Mouse (Mus musculus): ENCODE measurements around the gene Hpse2. TPM values are rescaled to one million over a fixed set of nuclear protein-coding genes. Genes with fewer than 3 reads are reported as not detected.
A peak's percentile ranks its signal among the peaks of the same experiment; 100 is the strongest.

Hpse2 gene
- polyA plus RNA-seq, 1 experiment from 2014 or later: 0.05 TPM

GRCm38 (mm10) chr19:42756671-42757070 is 631.5 kb downstream of the Hpse2 start:
- Histone ChIP-seq H3K36me3 (ENCODE audit: control insufficient read depth, insufficient read depth, low read length) (no peaks in the 10 kb centered on the region), H3K27ac (ENCODE audit: low read depth, low read length) (no peak overlapping the region), H3K9ac (ENCODE audit: low read depth, low read length) (no peak overlapping the region), H3K4me3 (ENCODE audit: low read depth, low read length) (no peak overlapping the region), H3K4me2 (no peak overlapping the region), H3K4me1 (replicated peaks; ENCODE audit: control insufficient read depth, insufficient read depth, low read length) (peaks cover 19% of the 10 kb centered on the region), H3K27me3 (replicated peaks; ENCODE audit: control insufficient read depth, insufficient read depth, low read length) (no peaks in the 10 kb centered on the region), H3K9me3 (ENCODE audit: control insufficient read depth, low read length) (no peaks in the 10 kb centered on the region)
- WGBS: 63% methylated on average over 6 of the region's 6 CpGs
- ATAC-seq (replicated peaks; ENCODE audit: low FRiP score): no peak
- no peak for DNase-seq (ENCODE audit: low spot score)

GRCm38 (mm10) chr19:42755148-42755870 is 632.8 kb downstream of the Hpse2 start:
- WGBS: 70% methylated on average over 15 of the region's 15 CpGs
- no peak for ATAC-seq (replicated peaks; ENCODE audit: low FRiP score)
- no peak overlapping the region for H3K4me2 ChIP-seq
- H3K27me3 ChIP-seq (replicated peaks; ENCODE audit: control insufficient read depth, insufficient read depth, low read length): no peaks in the 10 kb centered on the region
- H3K9ac ChIP-seq (ENCODE audit: low read depth, low read length): no peak overlapping the region
- H3K27ac ChIP-seq (ENCODE audit: low read depth, low read length): no peak overlapping the region
- no peaks in the 10 kb centered on the region for H3K36me3 ChIP-seq (ENCODE audit: control insufficient read depth, insufficient read depth, low read length)
- H3K4me1 ChIP-seq (replicated peaks; ENCODE audit: control insufficient read depth, insufficient read depth, low read length): peaks cover 20% of the 10 kb centered on the region
- no peak for DNase-seq (ENCODE audit: low spot score)
- H3K9me3 ChIP-seq (ENCODE audit: control insufficient read depth, low read length): no peaks in the 10 kb centered on the region
- H3K4me3 ChIP-seq (ENCODE audit: low read depth, low read length): no peak overlapping the region

GRCm38 (mm10) chr19:42753141-42753917 is 634.8 kb downstream of the Hpse2 start:
- H3K4me2 ChIP-seq: peak overlapping the region; percentile 90
- H3K4me3 ChIP-seq (ENCODE audit: low read depth, low read length): no peak overlapping the region
- H3K27ac ChIP-seq (ENCODE audit: low read depth, low read length): peak overlapping the region; percentile 84
- 25% methylated on average over 11 of the region's 11 CpGs for WGBS
- H3K9me3 ChIP-seq (ENCODE audit: control insufficient read depth, low read length): no peaks in the 10 kb centered on the region
- H3K36me3 ChIP-seq (ENCODE audit: control insufficient read depth, insufficient read depth, low read length): no peaks in the 10 kb centered on the region
- H3K27me3 ChIP-seq (replicated peaks; ENCODE audit: control insufficient read depth, insufficient read depth, low read length): no peaks in the 10 kb centered on the region
- peaks cover 26% of the 10 kb centered on the region for H3K4me1 ChIP-seq (replicated peaks; ENCODE audit: control insufficient read depth, insufficient read depth, low read length)
- H3K9ac ChIP-seq (ENCODE audit: low read depth, low read length): no peak overlapping the region
- ATAC-seq (replicated peaks; ENCODE audit: low FRiP score) (peak; percentile 47), DNase-seq (ENCODE audit: low spot score) (no peak)

- no peaks in the 10 kb centered on the region for H3K27me3 ChIP-seq (replicated peaks; ENCODE audit: control insufficient read depth, insufficient read depth, low read length)
- WGBS: 6% methylated on average over 22 of the region's 22 CpGs
- H3K9ac ChIP-seq (ENCODE audit: low read depth, low read length): peak within 1 kb of the TSS; percentile 69
- H3K4me3 ChIP-seq (ENCODE audit: low read depth, low read length): peak within 1 kb of the TSS; percentile 49
- H3K27ac ChIP-seq (ENCODE audit: low read depth, low read length): peak within 1 kb of the TSS; percentile 84
- peak within 1 kb of the TSS; percentile 90 for H3K4me2 ChIP-seq
- H3K9me3 ChIP-seq (ENCODE audit: control insufficient read depth, low read length): no peaks in the 10 kb centered on the region
- DNase-seq (ENCODE audit: low spot score): peak; percentile 84
- peak; percentile 90 for ATAC-seq (replicated peaks; ENCODE audit: low FRiP score)
- H3K4me1 ChIP-seq (replicated peaks; ENCODE audit: control insufficient read depth, insufficient read depth, low read length): peaks cover 26% of the 10 kb centered on the region
- H3K36me3 ChIP-seq (ENCODE audit: control insufficient read depth, insufficient read depth, low read length): no peaks in the 10 kb centered on the region
Observed at GRCm38 (mm10) chr19:42752363-42752931, 635.7 kb downstream of the Hpse2 start, which contains the start of gene Pyroxd2. Gene Pyroxd2 (minus strand): TSS chr19:42752775.

GRCm38 (mm10) chr19:42750196-42750595 is 638.0 kb downstream of the Hpse2 start:
- Histone ChIP-seq H3K4me2 (no peak overlapping the region), H3K27me3 (replicated peaks; ENCODE audit: control insufficient read depth, insufficient read depth, low read length) (no peaks in the 10 kb centered on the region), H3K27ac (ENCODE audit: low read depth, low read length) (no peak overlapping the region), H3K9me3 (ENCODE audit: control insufficient read depth, low read length) (no peaks in the 10 kb centered on the region), H3K4me1 (replicated peaks; ENCODE audit: control insufficient read depth, insufficient read depth, low read length) (peaks cover 33% of the 10 kb centered on the region), H3K36me3 (ENCODE audit: control insufficient read depth, insufficient read depth, low read length) (no peaks in the 10 kb centered on the region), H3K9ac (ENCODE audit: low read depth, low read length) (no peak overlapping the region), H3K4me3 (ENCODE audit: low read depth, low read length) (no peak overlapping the region)
- DNase-seq (ENCODE audit: low spot score) (no peak), ATAC-seq (replicated peaks; ENCODE audit: low FRiP score) (no peak)
- WGBS: 62% methylated on average over 11 of the region's 11 CpGs

- ATAC-seq (replicated peaks; ENCODE audit: low FRiP score) (no peak), DNase-seq (ENCODE audit: low spot score) (no peak)
- 88% methylated on average over 8 of the region's 8 CpGs for WGBS
- H3K4me3 ChIP-seq (ENCODE audit: low read depth, low read length): no peak overlapping the region
- no peaks in the 10 kb centered on the region for H3K36me3 ChIP-seq (ENCODE audit: control insufficient read depth, insufficient read depth, low read length)
- no peak overlapping the region for H3K9ac ChIP-seq (ENCODE audit: low read depth, low read length)
- no peaks in the 10 kb centered on the region for H3K9me3 ChIP-seq (ENCODE audit: control insufficient read depth, low read length)
- no peak overlapping the region for H3K27ac ChIP-seq (ENCODE audit: low read depth, low read length)
- peaks cover 28% of the 10 kb centered on the region for H3K4me1 ChIP-seq (replicated peaks; ENCODE audit: control insufficient read depth, insufficient read depth, low read length)
- no peaks in the 10 kb centered on the region for H3K27me3 ChIP-seq (replicated peaks; ENCODE audit: control insufficient read depth, insufficient read depth, low read length)
- H3K4me2 ChIP-seq: no peak overlapping the region
Observed at GRCm38 (mm10) chr19:42746702-42747101, 641.5 kb downstream of the Hpse2 start.

GRCm38 (mm10) chr19:42745869-42746224 is 642.3 kb downstream of the Hpse2 start:
- ATAC-seq (replicated peaks; ENCODE audit: low FRiP score): peak; percentile 42; the same call in 1 of the 2 replicates

GRCm38 (mm10) chr19:42745084-42745868 is 642.9 kb downstream of the Hpse2 start:
- Histone ChIP-seq H3K27ac (ENCODE audit: low read depth, low read length) (peak overlapping the region; percentile 26; the same call in 1 of the 2 replicates), H3K27me3 (replicated peaks; ENCODE audit: control insufficient read depth, insufficient read depth, low read length) (no peaks in the 10 kb centered on the region), H3K4me1 (replicated peaks; ENCODE audit: control insufficient read depth, insufficient read depth, low read length) (peaks cover 31% of the 10 kb centered on the region), H3K9ac (ENCODE audit: low read depth, low read length) (no peak overlapping the region), H3K4me2 (peak overlapping the region; percentile 26), H3K9me3 (ENCODE audit: control insufficient read depth, low read length) (no peaks in the 10 kb centered on the region), H3K4me3 (ENCODE audit: low read depth, low read length) (no peak overlapping the region), H3K36me3 (ENCODE audit: control insufficient read depth, insufficient read depth, low read length) (no peaks in the 10 kb centered on the region)
- DNase-seq (ENCODE audit: low spot score) (no peak), ATAC-seq (replicated peaks; ENCODE audit: low FRiP score) (peak; percentile 29)
- WGBS: 41% methylated on average over 9 of the region's 9 CpGs

More at GRCm38 (mm10) chr19:42745869-42746224, 642.3 kb downstream of the Hpse2 start:
- Histone ChIP-seq H3K9me3 (ENCODE audit: control insufficient read depth, low read length) (no peaks in the 10 kb centered on the region), H3K36me3 (ENCODE audit: control insufficient read depth, insufficient read depth, low read length) (no peaks in the 10 kb centered on the region), H3K9ac (ENCODE audit: low read depth, low read length) (no peak overlapping the region), H3K27ac (ENCODE audit: low read depth, low read length) (no peak overlapping the region), H3K27me3 (replicated peaks; ENCODE audit: control insufficient read depth, insufficient read depth, low read length) (no peaks in the 10 kb centered on the region), H3K4me2 (0 out of 2 replicates have a peak overlapping the region, but pooled peaks have one; percentile 0), H3K4me1 (replicated peaks; ENCODE audit: control insufficient read depth, insufficient read depth, low read length) (peaks cover 27% of the 10 kb centered on the region), H3K4me3 (ENCODE audit: low read depth, low read length) (no peak overlapping the region)
- no peak for DNase-seq (ENCODE audit: low spot score)
- 45% methylated on average over 4 of the region's 4 CpGs for WGBS
